Mouse (Mus musculus) gastrocnemius, adult 2 months (tissue): ENCODE measurements around the gene Ccdc93. TPM values are rescaled to one million over a fixed set of nuclear protein-coding genes. Genes with fewer than 3 reads are reported as not detected.
A peak's percentile ranks its signal among the peaks of the same experiment; 100 is the strongest.

Source experiments
- DNase-seq: peaks from one replicate; pipeline ENCODE4 v3.0.0; 2022
- H3K27ac ChIP-seq: fragments of 200-600 bp; 2 replicates; pipeline ENCODE4 v1.8.1; 2022; ENCODE audit warnings: mild to moderate bottlenecking
- H3K4me3 ChIP-seq: fragments of 200-600 bp; 2 replicates; pipeline ENCODE4 v1.8.1; 2022; ENCODE audit warnings: mild to moderate bottlenecking, moderate library complexity
- CTCF ChIP-seq: fragments of 200-600 bp; IDR thresholded peaks from 2 replicates; pipeline ENCODE4 v1.8.1; 2022; ENCODE audit warnings: antibody characterized with exemption, mild to moderate bottlenecking, moderate library complexity
- intact Hi-C: fragments of 180-260 bp; cut with DNase I; formaldehyde crosslinking; loops from one replicate; pipeline ENCODE4 v1.15.1; 2025
- total RNA-seq, 2 experiments: library from RNA; stranded (reverse); gene quantifications; 2 replicates each; pipeline ENCODE4 v1.2.3; 2021

Ccdc93 gene
- total RNA-seq, 2 experiments from 2014 or later, result 9.6 to 11.5 TPM

DNA sequence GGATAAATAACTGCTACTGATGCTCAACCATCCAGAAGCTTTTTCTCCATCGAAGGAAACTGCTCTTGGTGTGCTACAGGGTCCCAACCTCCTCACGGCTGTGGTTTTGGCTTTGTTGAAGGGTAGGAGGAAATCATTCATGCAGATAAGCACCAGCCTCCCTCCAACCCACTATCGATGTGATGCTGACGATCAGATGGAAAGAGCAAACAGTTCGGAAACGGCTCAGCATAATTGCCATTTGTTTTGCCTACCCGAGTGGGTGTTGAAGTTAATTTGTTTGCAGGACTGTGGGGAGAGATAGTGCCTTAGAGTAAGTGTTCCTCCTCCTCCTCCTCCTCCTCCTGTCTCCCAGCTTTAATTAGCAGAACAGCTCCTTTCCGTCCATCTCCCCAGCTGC lies 109.5 kb downstream of the Ccdc93 start:
- H3K4me3 ChIP-seq, result no peak overlapping the region
- TF ChIP-seq CTCF, result no peak
- DNase-seq, result no peak
- H3K27ac ChIP-seq, result no peak overlapping the region
- intact Hi-C loops, result no loop called here

DNA sequence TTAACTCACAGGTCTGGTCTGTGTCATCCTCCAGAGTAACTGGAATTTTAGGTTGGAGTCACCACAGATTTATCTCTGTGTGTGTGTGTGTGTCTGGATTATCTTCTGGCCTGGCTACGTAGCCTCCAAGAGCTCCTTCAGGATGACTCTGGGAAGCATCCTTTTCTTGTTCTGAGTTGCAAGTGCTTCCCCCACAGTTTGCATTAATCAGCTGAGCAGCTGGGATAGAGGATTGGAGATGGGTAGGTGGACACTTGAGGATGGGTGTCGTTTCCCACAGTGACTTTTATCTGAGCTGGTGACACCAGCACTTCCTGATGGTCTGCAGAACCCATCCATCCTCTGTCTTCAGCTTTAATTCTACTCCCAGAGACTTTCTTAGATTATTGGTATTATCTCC lies 116.0 kb downstream of the Ccdc93 start:
- Histone ChIP-seq H3K27ac (no peak overlapping the region), H3K4me3 (no peak overlapping the region)
- intact Hi-C loops, result loop anchor here (5.0 kb wide), 1 partner anchor 105 kb away; no protein-coding TSS in a partner anchor
- no peak for TF ChIP-seq CTCF
- DNase-seq, result no peak

DNA sequence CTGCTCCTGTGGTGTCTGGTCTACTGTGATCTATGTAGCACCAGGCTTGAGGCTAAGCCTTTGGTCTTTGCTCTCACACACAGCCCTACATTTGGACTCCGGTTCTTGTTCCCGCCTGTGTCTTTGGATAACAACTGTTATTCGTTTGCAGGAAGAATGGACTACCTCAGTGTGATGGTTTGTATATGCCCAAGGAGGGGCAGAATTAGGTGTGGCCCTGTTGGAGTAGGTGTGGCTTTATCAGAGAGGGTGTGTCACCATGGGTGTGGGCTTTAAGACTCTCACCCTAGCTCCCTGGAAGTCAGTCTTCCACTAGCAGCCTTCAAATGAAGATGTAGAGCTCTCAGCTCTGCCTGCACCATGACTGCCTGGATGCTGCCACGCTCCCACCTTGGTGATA lies 117.8 kb downstream of the Ccdc93 start:
- intact Hi-C loops, result loop anchor here (5.0 kb wide), 1 partner anchor 106 kb away; no protein-coding TSS in a partner anchor
- no peak for TF ChIP-seq CTCF
- no peak overlapping the region for H3K4me3 ChIP-seq
- no peak overlapping the region for H3K27ac ChIP-seq
- DNase-seq, result no peak

DNA sequence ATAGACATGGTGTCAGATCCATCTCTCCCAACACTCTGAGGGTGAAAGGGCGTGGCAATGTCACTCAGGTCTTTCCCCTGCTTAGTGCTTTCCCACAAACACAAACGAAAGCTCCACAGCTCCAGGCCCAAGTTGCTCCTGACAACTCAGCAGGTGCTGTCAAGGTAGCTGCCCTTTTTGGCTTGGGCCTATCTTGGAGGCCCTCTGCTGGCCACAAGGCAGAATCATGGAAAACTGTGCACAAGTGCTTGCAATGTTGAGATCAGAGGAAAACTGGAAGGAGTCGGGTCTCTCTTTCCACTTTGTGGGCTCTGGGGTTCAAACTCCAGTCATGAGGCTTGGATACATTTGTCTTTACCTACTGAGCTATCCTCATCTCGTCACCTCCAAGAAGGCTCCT lies 118.6 kb downstream of the Ccdc93 start:
- DNase-seq, result no peak
- intact Hi-C loops, result loop anchor here (5.0 kb wide), 1 partner anchor 107 kb away; no protein-coding TSS in a partner anchor
- peak; percentile 36 for TF ChIP-seq CTCF

DNA sequence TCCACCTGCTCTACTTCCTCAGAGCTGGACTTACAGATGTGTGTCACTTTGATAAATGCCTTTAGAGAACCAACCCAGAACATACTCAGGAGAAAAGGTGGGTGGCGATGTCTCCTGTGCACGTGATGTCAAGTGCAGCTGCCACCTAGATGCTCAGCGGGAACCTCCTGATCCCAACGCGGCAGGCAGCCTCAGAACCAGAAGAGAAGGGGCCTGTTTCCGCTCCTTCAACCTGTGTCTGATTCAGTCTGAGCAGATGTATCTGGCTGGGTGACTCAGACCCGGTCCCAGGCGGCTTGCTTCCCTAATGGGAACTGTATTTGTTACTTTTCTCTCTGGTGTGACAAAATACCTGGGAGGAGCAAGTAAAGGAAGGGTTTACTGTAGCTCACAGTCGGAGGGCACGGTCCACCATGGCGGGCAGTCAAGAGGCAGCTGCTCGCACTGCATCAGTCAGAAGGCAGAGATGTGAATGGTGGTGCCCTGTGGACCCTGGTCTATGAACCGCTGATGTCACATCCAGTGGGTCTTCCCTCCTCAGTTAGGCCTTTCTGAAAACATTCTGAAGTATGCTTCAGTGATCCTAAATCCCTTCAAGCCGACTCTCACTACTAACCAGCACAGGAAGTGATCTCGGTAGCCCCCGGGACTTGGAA lies 120.1 kb downstream of the Ccdc93 start:
- H3K4me3 ChIP-seq, result no peak overlapping the region
- DNase-seq, result no peak
- TF ChIP-seq CTCF, result no peak
- intact Hi-C loops, result no loop called here
- H3K27ac ChIP-seq, result no peak overlapping the region

More for the DNA sequence above, 118.6 kb downstream of the Ccdc93 start:
- Histone ChIP-seq H3K27ac (no peak overlapping the region), H3K4me3 (no peak overlapping the region)

DNA sequence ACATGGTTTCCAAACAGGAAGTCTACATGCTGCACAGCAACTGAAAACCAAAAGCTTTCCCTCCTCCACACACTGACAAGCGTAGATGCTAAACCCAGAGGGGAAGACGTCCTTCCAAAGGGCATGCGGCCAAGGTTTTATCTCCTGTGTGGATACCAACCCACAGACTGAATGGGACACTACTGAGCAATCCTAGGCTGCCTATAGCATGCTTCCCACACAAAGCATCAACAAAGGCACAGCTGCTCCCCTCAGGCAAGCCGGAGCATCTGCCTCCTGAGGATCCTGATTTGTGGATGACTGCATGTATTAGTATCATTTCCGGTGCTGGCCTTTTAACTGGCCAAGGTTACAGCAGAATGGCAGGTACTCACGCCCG lies 120.6 kb downstream of the Ccdc93 start:
- DNase-seq, result no peak
- intact Hi-C loops, result no loop called here
- no peak overlapping the region for H3K27ac ChIP-seq
- no peak for TF ChIP-seq CTCF
- no peak overlapping the region for H3K4me3 ChIP-seq

Other genes with a start within 250 kb of the Ccdc93 start
- gene Insig2, start 98.5 kb upstream of the Ccdc93 start, total RNA-seq, result 10 to 100 TPM; 59.4 to 62.5 TPM
- not detected for gene Htr5b, start 97.4 kb downstream of the Ccdc93 start, total RNA-seq
- 10 to 100 TPM; 16.8 to 17.7 TPM for gene Ddx18, start 136.9 kb downstream of the Ccdc93 start, total RNA-seq